Mouse (Mus musculus) urinary bladder, postnatal 4 days (tissue): ENCODE measurements around the gene Mrgpra2b.
"Not testable (repeated sequence)": the region's sequence is repeated elsewhere in the genome, so short reads cannot be mapped to it uniquely, and the experiment has no call there.

Experiments
- DNase-seq, 2 experiments: peaks; one replicate each; pipeline ENCODE4 v3.0.0; 2021 to 2022; ENCODE audit warnings: low spot score in 2 of 2

Gene Mrgpra2b

GRCm38 (mm10) chr7:47528762-47529161, at the start of gene Mrgpra2b:
Mrgpra2b (minus strand) TSS chr7:47528862.
- DNase-seq, result no peak

DNA sequence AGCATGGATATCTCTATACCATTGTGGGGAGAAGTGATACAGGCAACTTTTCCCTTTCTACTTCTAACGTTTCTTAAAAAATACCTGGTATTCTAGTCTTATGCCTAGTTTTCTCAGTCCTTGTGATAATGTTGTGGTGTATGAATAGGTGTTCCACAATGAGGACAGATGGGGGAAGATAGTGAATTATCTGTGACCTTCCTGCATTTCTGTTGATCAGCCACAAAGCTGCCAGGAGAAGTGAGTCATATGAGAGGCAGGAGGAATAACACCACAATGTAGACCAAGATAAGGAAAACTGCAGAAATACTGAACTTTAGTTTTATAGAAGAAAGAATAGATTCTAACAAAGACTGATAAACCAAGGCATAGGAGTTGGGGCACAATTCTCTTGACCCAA, 12.3 kb downstream of the Mrgpra2b start:
- DNase-seq, result no peak

- DNase-seq, result no peak
Measured at GRCm38 (mm10) chr7:47515050-47515449, 13.6 kb downstream of the Mrgpra2b start.

DNA sequence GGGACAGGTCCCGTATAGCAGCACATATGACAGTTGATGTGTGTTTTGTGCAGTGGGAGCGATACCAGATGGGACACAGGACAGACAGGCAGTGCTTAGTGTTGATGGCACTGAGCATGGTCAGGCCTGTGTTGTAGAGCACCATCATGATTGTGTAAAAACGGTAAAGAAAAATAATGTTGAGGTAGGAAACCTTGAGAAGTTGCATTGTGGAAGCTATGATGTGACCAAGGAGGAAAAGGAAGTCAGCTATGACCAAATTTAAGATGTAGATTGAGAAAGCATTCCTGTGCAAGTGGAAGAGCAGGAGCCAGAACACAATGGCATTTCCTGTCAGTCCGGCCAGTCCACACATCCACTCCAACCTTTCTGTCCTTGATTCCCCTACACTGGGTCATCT, 25.7 kb downstream of the Mrgpra2b start:
- DNase-seq, result no peak

GRCm38 (mm10) chr7:47491266-47491665, 37.4 kb downstream of the Mrgpra2b start:
- DNase-seq, result not testable (repeated sequence)

DNA sequence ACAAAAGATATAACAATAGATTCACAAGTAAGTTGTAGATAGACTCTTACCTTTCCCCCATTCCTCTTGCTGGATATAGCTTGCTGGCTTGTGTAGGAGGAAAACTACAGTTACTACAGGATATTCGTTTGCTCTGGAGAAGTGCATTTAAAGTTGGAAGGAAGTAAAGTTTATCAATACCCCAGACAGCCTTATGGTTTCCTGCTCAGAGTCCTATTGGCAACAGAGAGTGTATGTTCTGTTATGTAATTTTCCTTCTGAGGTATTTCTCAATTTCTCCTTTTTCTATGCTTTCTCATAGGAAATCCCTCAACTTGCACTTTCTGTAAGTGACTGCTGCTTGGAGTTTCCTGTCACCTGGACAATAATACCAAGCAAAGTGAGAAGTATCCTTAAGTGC, 39.2 kb downstream of the Mrgpra2b start:
- DNase-seq, result not testable (repeated sequence)

DNA sequence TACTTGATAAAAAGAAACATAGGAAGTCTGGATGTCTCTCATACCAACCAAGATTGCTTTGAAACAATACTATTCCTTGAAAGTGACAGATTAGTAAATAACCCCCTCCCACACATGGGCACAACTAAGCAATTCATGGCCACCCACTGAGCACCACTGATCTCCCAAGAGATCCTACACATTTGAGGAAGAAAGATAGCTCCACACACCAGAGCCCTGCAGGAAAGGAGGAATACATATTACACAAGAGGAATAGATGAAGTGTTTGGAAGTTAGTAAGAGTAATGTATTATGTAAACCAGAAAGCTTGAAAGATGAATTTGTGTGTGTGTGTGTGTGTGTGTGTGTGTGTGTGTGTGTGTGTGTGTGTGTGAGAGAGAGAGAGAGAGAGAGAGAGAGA, 45.5 kb downstream of the Mrgpra2b start:
- DNase-seq, result not testable (repeated sequence)

- DNase-seq, result not testable (repeated sequence)
Measured at GRCm38 (mm10) chr7:47473904-47474303, 54.8 kb downstream of the Mrgpra2b start.

- not testable (repeated sequence) for DNase-seq
Measured at GRCm38 (mm10) chr7:47465278-47465981, 63.2 kb downstream of the Mrgpra2b start.

DNA sequence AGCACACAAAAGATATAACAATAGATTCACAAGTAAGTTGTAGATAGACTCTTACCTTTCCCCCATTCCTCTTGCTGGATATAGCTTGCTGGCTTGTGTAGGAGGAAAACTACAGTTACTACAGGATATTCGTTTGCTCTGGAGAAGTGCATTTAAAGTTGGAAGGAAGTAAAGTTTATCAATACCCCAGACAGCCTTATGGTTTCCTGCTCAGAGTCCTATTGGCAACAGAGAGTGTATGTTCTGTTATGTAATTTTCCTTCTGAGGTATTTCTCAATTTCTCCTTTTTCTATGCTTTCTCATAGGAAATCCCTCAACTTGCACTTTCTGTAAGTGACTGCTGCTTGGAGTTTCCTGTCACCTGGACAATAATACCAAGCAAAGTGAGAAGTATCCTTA, 76.6 kb downstream of the Mrgpra2b start, which contains the start of gene Mrgpra2a:
Mrgpra2a (minus strand) TSS at position 125 of the 400 bp plus-strand sequence.
- DNase-seq, result not testable (repeated sequence)

- DNase-seq, result not testable (repeated sequence)
Measured at GRCm38 (mm10) chr7:47445729-47446128, 82.9 kb downstream of the Mrgpra2b start.

GRCm38 (mm10) chr7:47436463-47436862, 92.2 kb downstream of the Mrgpra2b start:
- DNase-seq, result not testable (repeated sequence)

GRCm38 (mm10) chr7:47427815-47428508, 100.7 kb downstream of the Mrgpra2b start:
- DNase-seq, result not testable (repeated sequence)
